Mouse (Mus musculus): ENCODE data around the gene Tmppe. TPM values are rescaled to one million over a fixed set of nuclear protein-coding genes. Genes with fewer than 3 reads are reported as not detected.

Tmppe gene
- polyA plus RNA-seq, 1 experiment, result 1.2 TPM

DNA sequence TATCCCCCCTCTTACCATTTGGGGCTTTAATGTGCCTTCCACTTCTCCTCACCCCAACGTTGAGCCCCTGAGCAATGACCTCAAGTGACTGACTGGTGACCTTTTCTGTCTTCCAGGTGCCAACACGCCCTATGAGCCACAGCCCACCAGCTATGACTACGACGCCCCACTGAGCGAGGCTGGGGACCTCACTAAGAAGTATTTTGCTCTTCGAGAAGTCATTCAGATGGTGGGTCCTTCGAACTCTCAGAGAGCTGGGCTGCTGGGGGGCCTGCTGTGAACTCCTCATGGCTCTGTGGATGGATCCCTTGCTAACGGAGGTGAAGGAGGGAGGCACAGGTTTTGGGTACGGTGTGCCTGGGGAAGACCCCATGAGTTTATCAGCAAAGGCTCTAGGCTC is 42.0 kb downstream of the Tmppe start:
- H3K4me3 ChIP-seq (ENCODE audit: control insufficient read depth, low read depth, low read length), result no peak overlapping the region
- H3K27ac ChIP-seq (ENCODE audit: control insufficient read depth, insufficient read depth, low read depth, low read length), result no peak overlapping the region
- H3K4me1 ChIP-seq (ENCODE audit: control insufficient read depth, insufficient read depth, low read length), result no peaks in the 10 kb centered on the region
- no peaks in the 10 kb centered on the region for H3K27me3 ChIP-seq (ENCODE audit: control insufficient read depth, insufficient read depth, low read length)
- no peak for TF ChIP-seq POLR2A (IDR thresholded peaks at IDR 0.05; ENCODE audit: control insufficient read depth, low read depth, low read length)
- TF ChIP-seq CTCF (IDR thresholded peaks at IDR 0.05; ENCODE audit: control insufficient read depth, insufficient read depth, insufficient replicate concordance, low read depth, low read length), result no peak
- no peaks in the 10 kb centered on the region for H3K36me3 ChIP-seq (ENCODE audit: control insufficient read depth, insufficient read depth, low read length)

DNA sequence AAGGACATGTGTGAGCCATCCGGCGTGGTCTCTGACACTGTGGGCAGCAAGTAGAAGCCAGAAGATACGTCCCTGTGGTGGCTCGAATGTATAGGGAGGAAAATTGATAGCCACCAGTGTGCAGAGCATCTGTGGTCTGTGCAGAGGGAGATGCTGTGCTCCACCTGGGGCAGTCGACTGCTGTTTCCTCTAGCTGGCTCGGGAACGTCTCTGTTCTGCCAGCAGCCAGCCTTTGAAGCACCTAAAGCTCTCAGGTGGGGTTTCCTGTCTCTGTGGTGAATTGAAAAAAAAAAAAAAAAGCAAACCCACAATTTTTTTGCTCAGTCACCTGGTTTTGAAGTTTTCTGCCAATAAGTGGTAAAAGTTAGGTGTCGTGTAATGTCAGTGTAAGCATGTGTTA is 42.4 kb downstream of the Tmppe start:
- TF ChIP-seq CTCF (IDR thresholded peaks at IDR 0.05; ENCODE audit: control insufficient read depth, insufficient read depth, insufficient replicate concordance, low read depth, low read length), result no peak
- no peak for TF ChIP-seq POLR2A (IDR thresholded peaks at IDR 0.05; ENCODE audit: control insufficient read depth, low read depth, low read length)
- H3K4me3 ChIP-seq (ENCODE audit: control insufficient read depth, low read depth, low read length), result no peak overlapping the region
- H3K4me1 ChIP-seq (ENCODE audit: control insufficient read depth, insufficient read depth, low read length), result no peaks in the 10 kb centered on the region
- no peaks in the 10 kb centered on the region for H3K27me3 ChIP-seq (ENCODE audit: control insufficient read depth, insufficient read depth, low read length)
- no peaks in the 10 kb centered on the region for H3K36me3 ChIP-seq (ENCODE audit: control insufficient read depth, insufficient read depth, low read length)
- H3K27ac ChIP-seq (ENCODE audit: control insufficient read depth, insufficient read depth, low read depth, low read length), result no peak overlapping the region

DNA sequence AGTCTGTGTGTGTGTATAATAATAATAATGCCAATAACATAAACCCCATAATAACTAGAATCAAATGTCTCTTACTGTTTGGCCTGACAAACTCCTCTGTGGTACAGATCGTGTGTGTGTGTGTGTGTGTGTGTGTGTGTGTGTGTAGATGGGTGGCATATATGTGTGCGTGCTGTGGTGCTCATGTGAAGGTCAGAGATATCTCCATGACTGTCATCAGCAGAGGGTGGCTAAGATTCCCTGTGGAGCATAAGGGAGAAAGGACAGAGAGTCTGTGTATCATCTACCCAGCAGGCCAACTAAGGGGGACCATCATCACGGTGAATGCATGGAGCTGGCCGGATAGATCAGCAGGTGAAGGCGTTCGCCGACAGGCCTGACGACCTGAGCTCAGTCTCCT is 46.0 kb downstream of the Tmppe start:
- Histone ChIP-seq H3K27me3 (ENCODE audit: control insufficient read depth, insufficient read depth, low read length) (no peaks in the 10 kb centered on the region), H3K4me1 (ENCODE audit: control insufficient read depth, insufficient read depth, low read length) (no peaks in the 10 kb centered on the region), H3K4me3 (ENCODE audit: control insufficient read depth, low read depth, low read length) (no peak overlapping the region), H3K27ac (ENCODE audit: control insufficient read depth, insufficient read depth, low read depth, low read length) (no peak overlapping the region), H3K36me3 (ENCODE audit: control insufficient read depth, insufficient read depth, low read length) (no peaks in the 10 kb centered on the region)
- no peak for TF ChIP-seq CTCF (IDR thresholded peaks at IDR 0.05; ENCODE audit: control insufficient read depth, insufficient read depth, insufficient replicate concordance, low read depth, low read length)
- TF ChIP-seq POLR2A (IDR thresholded peaks at IDR 0.05; ENCODE audit: control insufficient read depth, low read depth, low read length), result no peak

DNA sequence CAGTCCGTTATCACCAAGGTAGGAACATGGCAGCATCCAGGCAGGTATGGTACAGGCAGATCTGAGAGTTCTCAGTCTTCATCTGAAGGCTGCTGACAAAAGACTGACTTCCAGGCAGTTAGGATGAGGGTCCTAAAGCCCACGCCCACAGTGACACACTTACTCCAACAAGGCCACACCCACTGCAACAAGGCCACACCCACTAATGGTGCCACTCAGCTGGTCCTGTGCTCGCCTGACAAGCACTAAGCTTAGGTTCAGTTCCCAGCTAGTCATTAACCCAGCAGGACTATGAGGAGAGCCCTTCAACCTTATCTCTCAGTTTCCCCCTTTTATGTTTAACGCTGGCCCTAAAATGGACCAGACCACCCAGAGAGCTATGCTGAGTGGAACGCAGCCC is 47.8 kb downstream of the Tmppe start:
- no peak overlapping the region for H3K27ac ChIP-seq (ENCODE audit: control insufficient read depth, insufficient read depth, low read depth, low read length)
- H3K4me1 ChIP-seq (ENCODE audit: control insufficient read depth, insufficient read depth, low read length), result no peaks in the 10 kb centered on the region
- no peak for TF ChIP-seq POLR2A (IDR thresholded peaks at IDR 0.05; ENCODE audit: control insufficient read depth, low read depth, low read length)
- no peak for TF ChIP-seq CTCF (IDR thresholded peaks at IDR 0.05; ENCODE audit: control insufficient read depth, insufficient read depth, insufficient replicate concordance, low read depth, low read length)
- H3K27me3 ChIP-seq (ENCODE audit: control insufficient read depth, insufficient read depth, low read length), result no peaks in the 10 kb centered on the region
- no peaks in the 10 kb centered on the region for H3K36me3 ChIP-seq (ENCODE audit: control insufficient read depth, insufficient read depth, low read length)
- H3K4me3 ChIP-seq (ENCODE audit: control insufficient read depth, low read depth, low read length), result no peak overlapping the region

DNA sequence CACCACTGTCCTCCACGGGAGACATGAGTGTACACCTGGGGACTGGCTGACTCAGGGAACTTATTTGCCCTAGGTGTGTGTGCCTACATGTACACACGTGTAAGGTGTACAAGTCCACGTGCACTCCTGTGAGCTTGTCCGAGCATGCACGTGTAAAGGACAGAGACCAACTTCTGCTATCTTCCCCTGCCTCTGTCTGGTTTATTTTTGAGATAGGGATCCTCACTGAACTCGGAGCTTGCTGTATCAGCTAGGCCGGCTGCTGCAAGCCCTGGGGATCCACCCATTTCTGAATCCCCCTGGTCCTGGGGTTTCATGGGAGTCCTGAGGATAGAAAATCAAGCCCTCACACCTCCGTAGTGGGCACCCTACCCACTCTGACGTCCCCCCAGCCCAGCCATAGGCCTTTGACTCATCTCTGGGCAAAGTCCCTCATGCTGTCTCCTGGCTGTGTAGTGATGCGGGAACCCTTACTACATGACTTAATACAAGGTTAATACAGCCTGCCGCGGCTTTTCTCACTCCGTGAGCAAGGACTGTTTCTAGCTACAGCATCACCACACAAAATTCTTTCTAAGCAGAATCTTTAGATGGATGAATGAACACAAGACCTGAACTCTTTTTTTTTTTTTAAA is 48.3 kb downstream of the Tmppe start:
- H3K27ac ChIP-seq (ENCODE audit: control insufficient read depth, insufficient read depth, low read depth, low read length), result no peak overlapping the region
- TF ChIP-seq CTCF (IDR thresholded peaks at IDR 0.05; ENCODE audit: control insufficient read depth, insufficient read depth, insufficient replicate concordance, low read depth, low read length) (no peak), POLR2A (IDR thresholded peaks at IDR 0.05; ENCODE audit: control insufficient read depth, low read depth, low read length) (no peak)
- peaks cover 3% of the 10 kb centered on the region for H3K4me1 ChIP-seq (ENCODE audit: control insufficient read depth, insufficient read depth, low read length)
- no peak overlapping the region for H3K4me3 ChIP-seq (ENCODE audit: control insufficient read depth, low read depth, low read length)
- H3K36me3 ChIP-seq (ENCODE audit: control insufficient read depth, insufficient read depth, low read length), result no peaks in the 10 kb centered on the region
- no peaks in the 10 kb centered on the region for H3K27me3 ChIP-seq (ENCODE audit: control insufficient read depth, insufficient read depth, low read length)

DNA sequence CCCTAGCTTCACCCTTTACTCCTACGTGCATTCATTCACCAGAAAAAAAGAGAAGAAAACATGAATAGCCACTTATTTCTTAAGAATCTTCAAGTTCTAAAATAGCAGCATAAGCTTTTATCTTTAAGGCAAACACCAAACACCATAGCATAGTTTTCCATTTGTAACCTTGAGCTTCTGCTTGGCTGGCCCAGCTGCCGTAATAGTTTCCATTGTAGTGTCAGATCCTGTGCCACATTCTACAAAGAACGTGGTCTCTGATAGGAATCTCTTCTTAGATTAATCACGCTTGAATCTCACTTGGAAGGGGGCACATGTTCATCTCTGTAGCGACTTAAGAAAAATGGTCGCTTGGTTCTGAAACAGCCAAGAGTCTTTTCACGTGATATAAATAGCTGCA is 50.7 kb downstream of the Tmppe start:
- H3K4me1 ChIP-seq (ENCODE audit: control insufficient read depth, insufficient read depth, low read length), result peaks cover 3% of the 10 kb centered on the region
- H3K4me3 ChIP-seq (ENCODE audit: control insufficient read depth, low read depth, low read length), result no peak overlapping the region
- TF ChIP-seq CTCF (IDR thresholded peaks at IDR 0.05; ENCODE audit: control insufficient read depth, insufficient read depth, insufficient replicate concordance, low read depth, low read length), result no peak
- TF ChIP-seq POLR2A (IDR thresholded peaks at IDR 0.05; ENCODE audit: control insufficient read depth, low read depth, low read length), result no peak
- no peaks in the 10 kb centered on the region for H3K27me3 ChIP-seq (ENCODE audit: control insufficient read depth, insufficient read depth, low read length)
- no peak overlapping the region for H3K27ac ChIP-seq (ENCODE audit: control insufficient read depth, insufficient read depth, low read depth, low read length)
- H3K36me3 ChIP-seq (ENCODE audit: control insufficient read depth, insufficient read depth, low read length), result no peaks in the 10 kb centered on the region

DNA sequence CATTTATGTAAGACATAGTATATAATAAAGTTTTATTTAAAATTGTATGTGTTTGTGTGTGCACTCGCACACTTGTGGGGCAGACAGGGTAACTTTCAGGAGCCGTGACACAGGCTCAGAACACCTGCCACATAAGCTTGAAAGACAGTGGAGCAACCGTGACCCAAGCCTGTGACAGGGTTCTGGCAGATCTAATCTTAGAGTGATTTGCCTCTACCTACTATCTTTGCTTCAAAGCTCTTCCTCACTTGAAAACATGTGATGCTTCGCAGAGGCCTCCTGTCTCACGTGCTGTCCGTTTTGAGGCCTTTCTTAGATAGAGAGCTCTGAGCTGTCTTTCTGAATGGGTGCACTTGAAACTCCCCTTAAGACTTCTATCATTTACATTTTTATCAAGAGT is 51.5 kb downstream of the Tmppe start:
- TF ChIP-seq POLR2A (IDR thresholded peaks at IDR 0.05; ENCODE audit: control insufficient read depth, low read depth, low read length) (no peak), CTCF (IDR thresholded peaks at IDR 0.05; ENCODE audit: control insufficient read depth, insufficient read depth, insufficient replicate concordance, low read depth, low read length) (no peak)
- H3K4me1 ChIP-seq (ENCODE audit: control insufficient read depth, insufficient read depth, low read length), result peaks cover 3% of the 10 kb centered on the region
- H3K36me3 ChIP-seq (ENCODE audit: control insufficient read depth, insufficient read depth, low read length), result no peaks in the 10 kb centered on the region
- no peak overlapping the region for H3K4me3 ChIP-seq (ENCODE audit: control insufficient read depth, low read depth, low read length)
- no peak overlapping the region for H3K27ac ChIP-seq (ENCODE audit: control insufficient read depth, insufficient read depth, low read depth, low read length)
- H3K27me3 ChIP-seq (ENCODE audit: control insufficient read depth, insufficient read depth, low read length), result no peaks in the 10 kb centered on the region

DNA sequence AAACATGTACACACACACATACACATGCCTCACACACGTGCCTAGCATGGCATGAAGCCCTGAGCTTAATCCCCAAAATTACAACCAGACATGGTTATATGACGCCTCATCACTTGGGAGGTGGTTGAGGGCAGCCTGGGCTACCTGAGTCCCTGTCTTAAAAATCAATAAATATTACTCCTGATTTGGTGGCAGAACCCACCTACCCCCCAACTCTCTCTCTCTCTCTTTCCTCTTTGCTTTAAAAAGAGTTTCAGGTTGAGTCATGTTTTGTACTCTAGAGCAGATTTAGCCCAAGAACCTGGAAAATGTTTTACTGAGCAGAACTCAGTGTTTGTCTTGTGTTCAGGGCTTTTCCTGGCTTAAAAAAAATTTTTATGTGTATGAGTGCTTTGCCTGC is 54.5 kb downstream of the Tmppe start:
- TF ChIP-seq POLR2A (IDR thresholded peaks at IDR 0.05; ENCODE audit: control insufficient read depth, low read depth, low read length) (no peak), CTCF (IDR thresholded peaks at IDR 0.05; ENCODE audit: control insufficient read depth, insufficient read depth, insufficient replicate concordance, low read depth, low read length) (no peak)
- H3K27me3 ChIP-seq (ENCODE audit: control insufficient read depth, insufficient read depth, low read length), result no peaks in the 10 kb centered on the region
- H3K27ac ChIP-seq (ENCODE audit: control insufficient read depth, insufficient read depth, low read depth, low read length), result no peak overlapping the region
- H3K36me3 ChIP-seq (ENCODE audit: control insufficient read depth, insufficient read depth, low read length), result no peaks in the 10 kb centered on the region
- H3K4me3 ChIP-seq (ENCODE audit: control insufficient read depth, low read depth, low read length), result no peak overlapping the region
- peaks cover 3% of the 10 kb centered on the region for H3K4me1 ChIP-seq (ENCODE audit: control insufficient read depth, insufficient read depth, low read length)

Other genes with a start within 250 kb of the Tmppe start
- gene Bcl2a1c, start 71.0 kb upstream of the Tmppe start, polyA plus RNA-seq (2012; rRNA removed), result not detected in 2 replicates
- 29.7 and 35.2 TPM in 2 replicates for gene Crtap, start 10.4 kb upstream of the Tmppe start, polyA plus RNA-seq (2012; rRNA removed)
- gene Glb1, start within 50 bp of the Tmppe start, polyA plus RNA-seq (2012; rRNA removed), result 18.0 and 19.5 TPM in 2 replicates
- 8.7 and 9.2 TPM in 2 replicates for gene Ccr4, start 103.8 kb downstream of the Tmppe start, polyA plus RNA-seq (2012; rRNA removed)
- gene C130032M10Rik, start 114.6 kb downstream of the Tmppe start, polyA plus RNA-seq (2012; rRNA removed), result not detected in 2 replicates
- 0.78 and 0.82 TPM in 2 replicates for gene Trim71, start 163.3 kb downstream of the Tmppe start, polyA plus RNA-seq (2012; rRNA removed)
- gene Cnot10, start 239.1 kb downstream of the Tmppe start, polyA plus RNA-seq (2012; rRNA removed), result 37.6 and 40.1 TPM in 2 replicates

Data from testis, adult 2 months (tissue).